Mouse (Mus musculus): ENCODE measurements around the gene Ackr4.

DNA sequence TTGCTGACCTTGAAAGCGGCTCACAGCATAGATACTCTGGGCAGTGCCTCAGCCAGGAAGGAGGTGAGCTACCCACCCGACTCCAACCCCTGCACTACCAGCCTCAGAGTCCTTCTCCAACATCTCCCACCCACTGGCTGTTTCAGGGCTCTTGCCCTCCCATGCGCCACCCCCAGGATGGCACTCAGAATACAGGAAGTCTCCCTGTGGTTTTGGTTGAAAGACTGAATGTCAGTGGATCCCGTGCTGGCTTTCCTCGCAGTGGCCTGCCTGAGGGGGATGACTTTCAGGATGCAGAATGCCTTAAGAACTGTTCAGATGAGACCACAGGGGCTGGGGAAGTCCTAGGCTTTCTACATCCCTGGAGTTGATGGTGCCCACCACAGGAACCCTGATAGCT, 3.6 kb downstream of the Ackr4 start:
- TF ChIP-seq CTCF (IDR thresholded peaks at IDR 0.05; ENCODE audit: extremely low read depth, insufficient read depth, low read length) (no peak), POLR2A (IDR thresholded peaks at IDR 0.05; ENCODE audit: extremely low read depth, insufficient read depth, low read length) (no peak)

All from cortical plate, adult 2 months (tissue).